Mouse (Mus musculus) embryonic facial prominence, embryonic 13.5 days (tissue): Measurements from ENCODE around the gene Tnnt3. TPM values are rescaled to one million over a fixed set of nuclear protein-coding genes. Genes with fewer than 3 reads are reported as not detected.

ENCODE experiments used
- ATAC-seq: fragments of 200-750 bp; cut with Nextera tagmentation; 2 replicates; pipeline ENCODE4 v1.8.0; 2017; ENCODE audit warnings: low read depth; ENCODE audit not compliant: insufficient number of reproducible peaks, insufficient read depth, low FRiP score, low TSS enrichment
- H3K27ac ChIP-seq: fragments of 300-500 bp; sonication (generic); 2 replicates; pipeline ENCODE4 v1.5.1; 2015; ENCODE audit warnings: moderate library complexity, mild to moderate bottlenecking, inconsistent platforms
- H3K27me3 ChIP-seq: fragments of 300-500 bp; sonication (generic); 2 replicates; pipeline ENCODE4 v1.6.1; 2015; ENCODE audit warnings: mild to moderate bottlenecking, inconsistent platforms
- H3K36me3 ChIP-seq: fragments of 300-500 bp; sonication (generic); 2 replicates; pipeline ENCODE4 v1.6.1; 2015; ENCODE audit warnings: mild to moderate bottlenecking, inconsistent platforms
- H3K4me1 ChIP-seq: fragments of 300-500 bp; sonication (generic); 2 replicates; pipeline ENCODE4 v1.6.1; 2015; ENCODE audit warnings: inconsistent platforms
- H3K4me2 ChIP-seq: fragments of 300-500 bp; sonication (generic); 2 replicates; pipeline ENCODE4 v1.6.1; 2015; ENCODE audit warnings: moderate library complexity, mild to moderate bottlenecking, inconsistent platforms
- H3K4me3 ChIP-seq: fragments of 300-500 bp; sonication (generic); 2 replicates; pipeline ENCODE4 v1.5.1; 2015; ENCODE audit warnings: mild to moderate bottlenecking, inconsistent platforms
- H3K9ac ChIP-seq: fragments of 300-500 bp; sonication (generic); 2 replicates; pipeline ENCODE4 v1.6.1; 2015; ENCODE audit warnings: mild to moderate bottlenecking, inconsistent platforms
- H3K9me3 ChIP-seq: fragments of 300-500 bp; sonication (generic); 2 replicates; pipeline ENCODE4 v1.6.1; 2016; ENCODE audit warnings: inconsistent platforms
- WGBS: fragments of 180-500 bp; shearing (Covaris S2); methylation state at CpG from one replicate; pipeline ENCODE4 v1.1.7; 2015; ENCODE audit warnings: mixed read lengths; 5-methylcytosine and 5-hydroxymethylcytosine counted together
- polyA plus RNA-seq: library from polyadenylated mRNA; unstranded; fragments of >200 nt; fragmentation: Nextera tagmentation; extraction: Ambion mirVana; gene quantifications from 2 replicates; pipeline ENCODE4 v1.2.1, GENCODE M21; 2015

The Tnnt3 gene
- polyA plus RNA-seq, 1 experiment from 2014 or later = 5.8 TPM

- Histone ChIP-seq H3K9ac (no peak overlapping the region), H3K36me3 (no peaks in the 10 kb centered on the region), H3K9me3 (no peaks in the 10 kb centered on the region), H3K27me3 (no peaks in the 10 kb centered on the region), H3K27ac (no peak overlapping the region), H3K4me2 (no peak overlapping the region), H3K4me3 (no peak overlapping the region), H3K4me1 (peaks cover 69% of the 10 kb centered on the region)
- ATAC-seq = no peak
- 95% methylated on average over 2 of the region's 2 CpGs for WGBS
These were observed 57.4 kb downstream of the Tnnt3 start for GRCm38 (mm10) chr7:142556089-142556476.

- H3K9ac ChIP-seq = no peak overlapping the region
- peaks cover 73% of the 10 kb centered on the region for H3K4me1 ChIP-seq
- 30% methylated on average over 6 of the region's 6 CpGs for WGBS
- no peak overlapping the region for H3K4me3 ChIP-seq
- H3K4me2 ChIP-seq = no peak overlapping the region
- H3K9me3 ChIP-seq = no peaks in the 10 kb centered on the region
- no peak for ATAC-seq
- no peaks in the 10 kb centered on the region for H3K36me3 ChIP-seq
- no peak overlapping the region for H3K27ac ChIP-seq
- no peaks in the 10 kb centered on the region for H3K27me3 ChIP-seq
These were observed 59.1 kb downstream of the Tnnt3 start for GRCm38 (mm10) chr7:142557696-142558095.

- Histone ChIP-seq H3K36me3 (no peaks in the 10 kb centered on the region), H3K4me1 (peaks cover 73% of the 10 kb centered on the region), H3K27ac (peak overlapping the region; percentile 62; the same call in 1 of the 2 replicates), H3K4me3 (no peak overlapping the region), H3K9ac (no peak overlapping the region), H3K9me3 (no peaks in the 10 kb centered on the region), H3K27me3 (no peaks in the 10 kb centered on the region), H3K4me2 (no peak overlapping the region)
- WGBS = 91% methylated on average over 9 of the region's 9 CpGs
- no peak for ATAC-seq
These were observed 60.0 kb downstream of the Tnnt3 start for GRCm38 (mm10) chr7:142558511-142559146.

- Histone ChIP-seq H3K27me3 (no peaks in the 10 kb centered on the region), H3K9me3 (no peaks in the 10 kb centered on the region), H3K4me2 (no peak overlapping the region), H3K36me3 (no peaks in the 10 kb centered on the region), H3K4me3 (no peak overlapping the region), H3K27ac (peak overlapping the region; percentile 75), H3K4me1 (peaks cover 72% of the 10 kb centered on the region), H3K9ac (no peak overlapping the region)
- ATAC-seq = no peak
- WGBS = 16% methylated on average over 5 of the region's 5 CpGs
These were observed 61.1 kb downstream of the Tnnt3 start for GRCm38 (mm10) chr7:142559651-142560175.

DNA sequence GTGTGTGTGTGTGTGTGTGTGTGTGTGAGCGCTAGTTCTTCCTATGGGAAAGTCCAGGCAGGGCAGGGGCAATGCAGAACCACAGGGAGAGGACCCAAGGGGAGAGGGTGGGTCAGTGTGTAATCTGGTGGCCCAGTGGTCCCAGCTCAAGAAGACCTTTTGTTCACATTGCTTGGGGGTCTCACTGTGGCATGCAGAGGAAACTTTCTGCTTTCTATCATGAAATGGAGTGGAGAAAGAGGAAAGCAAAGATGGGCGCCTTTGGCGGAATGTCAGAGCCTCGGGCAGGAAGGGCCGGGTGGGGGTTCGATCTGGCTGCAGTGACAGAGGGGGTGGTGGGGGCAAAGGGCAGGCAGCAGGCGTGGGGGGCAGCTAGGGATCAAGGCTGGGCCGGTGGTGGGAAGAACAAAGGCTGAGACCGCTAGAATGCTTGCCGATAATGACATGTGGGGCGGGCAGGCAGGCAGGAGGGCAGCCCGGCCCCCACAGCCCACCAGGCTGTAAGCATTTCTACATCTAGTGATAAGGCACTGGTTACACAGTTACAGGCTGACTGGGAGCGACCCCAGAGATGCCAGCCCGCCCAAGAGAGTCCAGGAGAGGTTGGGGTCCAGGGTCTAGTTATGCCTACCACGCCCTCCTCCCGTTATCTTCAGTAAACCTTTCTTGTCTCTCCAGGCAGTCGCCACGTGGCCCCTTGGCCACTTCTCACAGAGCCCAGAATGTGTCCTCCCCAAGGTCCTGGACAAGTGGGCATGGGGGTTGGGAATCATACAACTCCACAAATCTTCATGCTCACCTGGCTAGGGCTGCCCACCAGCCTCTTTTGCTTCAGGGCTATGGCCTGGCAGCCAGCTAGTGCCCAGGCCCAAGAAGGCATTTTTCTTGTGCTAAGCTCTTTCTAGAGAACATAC is 62.6 kb downstream of the Tnnt3 start:
- Histone ChIP-seq H3K36me3 (no peaks in the 10 kb centered on the region), H3K9ac (no peak overlapping the region; the same call in 1 of the 2 replicates), H3K4me3 (no peak overlapping the region), H3K4me2 (no peak overlapping the region), H3K9me3 (no peaks in the 10 kb centered on the region), H3K4me1 (peaks cover 68% of the 10 kb centered on the region), H3K27me3 (no peaks in the 10 kb centered on the region), H3K27ac (peak overlapping the region; percentile 75)
- 31% methylated on average over 18 of the region's 18 CpGs for WGBS
- no peak for ATAC-seq

- Histone ChIP-seq H3K4me3 (no peak overlapping the region), H3K4me1 (peaks cover 68% of the 10 kb centered on the region), H3K36me3 (no peaks in the 10 kb centered on the region), H3K27ac (peak overlapping the region; percentile 75), H3K4me2 (no peak overlapping the region), H3K27me3 (no peaks in the 10 kb centered on the region), H3K9me3 (no peaks in the 10 kb centered on the region), H3K9ac (no peak overlapping the region; the same call in 1 of the 2 replicates)
- ATAC-seq = no peak
- 47% methylated on average over 4 of the region's 4 CpGs for WGBS
These were observed 63.3 kb downstream of the Tnnt3 start for GRCm38 (mm10) chr7:142561856-142562404.

- Histone ChIP-seq H3K27ac (no peak overlapping the region), H3K9me3 (no peaks in the 10 kb centered on the region), H3K27me3 (no peaks in the 10 kb centered on the region), H3K4me1 (peaks cover 63% of the 10 kb centered on the region), H3K9ac (0 out of 2 replicates have a peak overlapping the region, but pooled peaks have one; percentile 27), H3K4me3 (no peak overlapping the region), H3K4me2 (no peak overlapping the region), H3K36me3 (no peaks in the 10 kb centered on the region)
- ATAC-seq = no peak
- WGBS = 27% methylated on average over 6 of the region's 6 CpGs
These were observed 64.5 kb downstream of the Tnnt3 start for GRCm38 (mm10) chr7:142563168-142563567.

DNA sequence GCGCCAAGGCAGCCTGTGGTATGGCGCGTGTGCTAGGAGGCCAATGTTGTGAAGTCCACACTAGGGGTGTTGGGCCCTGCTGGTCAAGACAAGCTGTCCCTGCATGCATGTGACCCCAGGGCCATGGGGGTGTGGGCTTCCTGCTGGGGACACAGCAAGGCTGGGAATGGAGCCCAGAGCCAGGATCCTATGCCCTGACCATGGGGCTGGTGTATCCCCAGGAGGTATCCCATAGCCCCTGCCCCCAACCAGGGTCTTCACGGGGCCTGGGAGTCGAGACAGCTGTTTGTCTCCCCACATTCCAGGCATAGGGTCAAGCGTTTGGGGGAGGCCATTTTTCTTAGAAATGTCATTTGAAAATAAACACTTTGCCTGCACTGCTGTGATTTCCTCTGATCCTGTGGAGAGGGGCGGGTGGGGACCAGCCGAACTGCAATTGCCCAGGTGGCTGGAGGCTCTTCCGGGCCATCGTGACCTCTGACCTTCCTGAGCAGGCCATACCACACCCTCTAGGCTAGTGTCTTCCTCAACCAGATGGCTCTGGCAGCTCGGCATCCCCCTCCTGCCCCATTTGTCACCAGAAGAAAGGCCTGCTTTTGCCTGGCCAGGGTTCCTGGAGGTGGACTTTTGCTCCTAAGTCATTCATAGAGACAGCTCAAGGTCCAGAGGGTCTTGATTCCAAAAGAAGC is 66.5 kb downstream of the Tnnt3 start:
- Histone ChIP-seq H3K9ac (no peak overlapping the region), H3K36me3 (no peaks in the 10 kb centered on the region), H3K27me3 (no peaks in the 10 kb centered on the region), H3K27ac (no peak overlapping the region), H3K4me3 (no peak overlapping the region), H3K9me3 (no peaks in the 10 kb centered on the region), H3K4me1 (peaks cover 69% of the 10 kb centered on the region), H3K4me2 (no peak overlapping the region)
- 39% methylated on average over 11 of the region's 11 CpGs for WGBS
- no peak for ATAC-seq

Other genes with a start within 250 kb of the Tnnt3 start
- gene Gm2431, start 240.5 kb upstream of the Tnnt3 start, polyA plus RNA-seq = not detected in 2 replicates
- gene Gm4559, start 224.5 kb upstream of the Tnnt3 start, polyA plus RNA-seq = not detected in 2 replicates
- not detected in 2 replicates for gene Krtap5-1, start 201.7 kb upstream of the Tnnt3 start, polyA plus RNA-seq
- not detected in 2 replicates for gene Krtap5-4, start 195.3 kb upstream of the Tnnt3 start, polyA plus RNA-seq
- 2.5 and 3.3 TPM in 2 replicates for gene Ifitm10, start 125.1 kb upstream of the Tnnt3 start, polyA plus RNA-seq
- not detected in 2 replicates for gene Gm49369, start 116.2 kb upstream of the Tnnt3 start, polyA plus RNA-seq
- gene Ctsd, start 110.8 kb upstream of the Tnnt3 start, polyA plus RNA-seq = 210 and 222 TPM in 2 replicates
- gene Syt8, start 64.0 kb upstream of the Tnnt3 start, polyA plus RNA-seq = 0.37 and 0.66 TPM in 2 replicates
- gene Tnni2, start 57.0 kb upstream of the Tnnt3 start, polyA plus RNA-seq = 7.7 and 8.4 TPM in 2 replicates
- gene Lsp1, start 38.0 kb upstream of the Tnnt3 start, polyA plus RNA-seq = 28.5 and 29.2 TPM in 2 replicates
- 36.0 and 36.7 TPM in 2 replicates for gene Mrpl23, start 33.9 kb downstream of the Tnnt3 start, polyA plus RNA-seq
- 634 and 679 TPM in 2 replicates for gene Igf2, start 168.0 kb downstream of the Tnnt3 start, polyA plus RNA-seq
- gene Gm49394, start 171.1 kb downstream of the Tnnt3 start, polyA plus RNA-seq = 0.10 TPM in 1 of 2 replicates, not detected in the other
- gene Ins2, start 244.5 kb downstream of the Tnnt3 start, polyA plus RNA-seq = not detected in 2 replicates